Mouse (Mus musculus) brain, embryonic 14.5 days (tissue): ENCODE data around the gene 1810049J17Rik.

Experiments
- CTCF ChIP-seq: fragments of 200-500 bp; IDR thresholded peaks from 2 replicates; pipeline ENCODE4 v1.5.1; 2012; ENCODE audit warnings: inconsistent platforms, mild to moderate bottlenecking, moderate library complexity, borderline replicate concordance; ENCODE audit not compliant: insufficient read depth, insufficient read length; ENCODE audit errors: extremely low read depth
- POLR2A ChIP-seq: fragments of 200-500 bp; IDR thresholded peaks from 2 replicates; pipeline ENCODE4 v1.6.1; 2012; ENCODE audit warnings: mild to moderate bottlenecking, inconsistent platforms, borderline replicate concordance; ENCODE audit not compliant: poor library complexity, insufficient read depth, insufficient read length, severe bottlenecking; ENCODE audit errors: extremely low read depth

DNA sequence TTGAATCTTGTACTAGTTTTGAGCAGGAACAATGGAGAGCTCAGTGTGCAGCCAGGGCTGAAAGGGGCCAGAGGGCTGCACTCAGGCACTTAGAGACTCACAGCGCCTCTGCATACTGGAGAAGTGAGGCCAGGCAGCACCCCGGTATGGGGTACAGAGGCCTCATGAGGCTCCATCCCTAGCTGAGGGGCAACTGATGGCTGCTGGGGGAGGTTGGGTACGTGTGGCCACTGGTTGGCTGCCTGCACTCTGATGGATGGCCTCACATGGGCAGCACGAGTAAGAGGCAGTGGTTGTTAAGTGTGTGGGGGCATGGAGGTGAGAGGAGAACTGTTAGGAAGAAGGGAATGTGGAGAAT lies 19.7 kb upstream of the 1810049J17Rik start:
- TF ChIP-seq POLR2A (no peak), CTCF (no peak)
